Mouse (Mus musculus) B cell, adult (primary cell): Measurements from ENCODE around the gene Smg5. TPM values are rescaled to one million over a fixed set of nuclear protein-coding genes. Genes with fewer than 3 reads are reported as not detected.

ENCODE experiments used
- total RNA-seq: library from RNA; stranded (reverse); gene quantifications from 4 replicates; pipeline ENCODE4 v1.2.4, GENCODE M21; 2023; ENCODE audit not compliant: inconsistent age

The Smg5 gene
- total RNA-seq: 104 to 116 TPM (median 111 TPM) in 4 replicates

DNA sequence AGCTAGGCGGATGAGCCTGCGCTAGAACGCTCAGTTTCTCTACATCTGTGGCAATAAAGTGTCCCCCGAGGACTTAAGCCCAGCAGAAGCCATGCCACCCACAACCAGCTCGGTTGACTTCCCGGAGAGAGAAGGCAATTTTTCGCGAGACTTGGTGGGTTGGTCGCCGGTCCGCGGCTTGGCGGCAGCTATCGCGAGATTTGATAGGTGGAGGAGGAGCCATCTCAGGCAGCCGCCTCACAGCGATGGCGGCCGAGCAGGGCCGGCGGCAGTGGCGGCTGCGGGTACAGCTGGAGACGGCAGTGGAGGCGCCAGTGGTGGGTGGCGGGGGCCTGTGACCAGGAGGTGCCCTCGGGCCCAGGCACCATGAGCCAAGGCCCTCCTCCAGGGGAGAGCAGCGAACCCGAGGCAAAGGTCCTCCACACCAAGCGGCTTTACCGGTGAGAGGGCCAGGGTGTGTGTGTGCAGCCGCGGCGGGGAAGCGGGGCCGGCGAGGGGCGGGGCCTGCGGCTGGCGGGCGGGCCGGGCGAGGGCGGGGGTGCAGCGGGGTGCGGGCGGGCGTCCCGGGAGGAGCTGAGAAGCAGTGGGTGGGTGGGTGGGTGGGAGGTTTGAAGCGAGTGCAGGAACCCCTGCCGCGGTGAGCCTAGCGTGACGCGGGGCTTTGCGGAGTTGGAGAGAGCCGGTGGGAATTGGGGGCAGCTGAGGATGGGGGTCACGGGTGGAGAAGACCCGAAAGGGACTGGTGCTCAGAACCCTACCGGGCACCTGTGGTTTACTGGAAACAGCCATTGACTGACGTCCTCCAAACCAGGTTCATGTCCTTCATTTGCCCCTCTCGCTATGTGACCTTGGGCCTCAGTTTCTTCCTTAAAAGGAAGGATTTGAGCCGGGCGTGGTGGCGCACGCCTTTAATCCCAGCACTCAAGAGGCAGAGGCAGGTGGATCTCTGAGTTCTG lies at the start of gene Smg5, which contains the start of gene Tmem79:
TSS of gene Smg5 (plus strand) at position 203 of the 956 bp plus-strand sequence.
TSS of gene Tmem79 (minus strand) at position 91 of the 956 bp plus-strand sequence.

DNA sequence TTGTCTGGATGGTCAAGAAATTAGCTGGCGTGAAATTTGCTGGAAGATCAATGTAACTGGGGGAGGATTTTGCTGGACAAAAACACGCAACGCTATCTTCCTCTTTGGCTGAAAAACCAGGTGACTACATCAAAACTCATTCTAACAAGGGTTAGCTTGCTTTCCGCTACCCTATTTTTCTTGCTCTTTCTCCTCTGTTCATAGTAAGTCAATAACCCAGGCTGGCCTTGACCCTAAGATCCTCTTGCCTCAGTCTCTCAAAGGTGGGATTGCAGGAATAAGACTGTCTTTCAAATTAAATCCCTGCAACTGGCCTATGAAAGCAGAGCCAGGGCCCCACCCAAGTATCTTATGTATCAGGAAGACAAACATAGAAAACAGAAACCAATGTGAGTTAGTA lies 49.0 kb upstream of the Smg5 start, which contains the start of gene Gm38392:
TSS of gene Gm38392 (minus strand) at position 101 of the 400 bp plus-strand sequence.

GRCm38 (mm10) chr3:88296561-88297318 lies 39.3 kb upstream of the Smg5 start, which contains the start of the genes Tsacc and Cct3:
Gene Tsacc, minus strand, starts transcription at chr3:88296999.
Gene Cct3, plus strand, starts transcription at chr3:88297116.

DNA sequence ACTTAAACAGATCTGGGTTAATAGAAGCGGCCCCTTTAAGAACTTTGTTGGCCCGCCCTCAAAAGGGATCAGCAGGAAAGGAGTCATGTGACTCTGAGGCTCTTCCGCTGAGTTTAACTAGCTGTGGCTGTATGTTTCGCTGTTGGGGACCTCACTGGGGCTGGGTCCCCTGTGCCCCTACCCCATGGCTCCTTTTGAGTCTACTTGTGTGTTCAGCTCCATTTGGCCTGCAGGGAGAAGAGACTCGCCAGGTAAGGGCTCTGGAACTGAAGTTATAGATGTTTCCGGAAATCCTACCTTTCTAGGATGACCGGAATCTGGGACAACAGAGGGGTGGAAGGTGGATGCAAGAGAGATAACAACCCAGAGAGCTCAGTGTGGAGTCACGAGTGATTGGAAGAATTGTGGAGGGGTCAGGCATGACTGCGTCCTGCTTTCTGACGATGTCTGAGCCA lies 11.1 kb upstream of the Smg5 start, which contains the start of gene Glmp:
TSS of gene Glmp (plus strand) at position 73 of the 455 bp plus-strand sequence.

DNA sequence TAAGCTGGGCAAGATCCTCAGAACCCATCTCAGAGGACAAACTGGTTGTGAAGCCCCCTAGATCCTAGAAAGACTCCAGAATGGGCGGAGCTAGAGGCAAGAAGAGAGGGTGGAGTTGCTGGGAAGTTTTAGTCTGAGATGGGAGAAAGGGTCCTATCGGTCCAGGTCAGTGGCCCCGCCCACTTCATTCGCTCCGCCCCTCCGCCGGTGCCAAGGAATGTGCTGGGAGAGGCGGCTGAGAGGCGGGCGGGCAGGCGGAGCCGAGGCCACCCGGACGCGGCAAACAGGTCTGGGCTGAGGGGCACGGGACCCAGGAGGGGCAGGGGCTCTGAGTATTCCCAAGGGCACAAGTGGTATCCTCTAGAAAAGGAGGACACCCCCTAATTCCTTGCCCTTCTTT lies 28.3 kb downstream of the Smg5 start, which contains the start of gene Paqr6:
TSS of gene Paqr6 (plus strand) at position 248 of the 400 bp plus-strand sequence.

GRCm38 (mm10) chr3:88372643-88373042 lies 36.6 kb downstream of the Smg5 start, which contains the start of gene Bglap3:
Gene Bglap3, minus strand, starts transcription at chr3:88372743.

DNA sequence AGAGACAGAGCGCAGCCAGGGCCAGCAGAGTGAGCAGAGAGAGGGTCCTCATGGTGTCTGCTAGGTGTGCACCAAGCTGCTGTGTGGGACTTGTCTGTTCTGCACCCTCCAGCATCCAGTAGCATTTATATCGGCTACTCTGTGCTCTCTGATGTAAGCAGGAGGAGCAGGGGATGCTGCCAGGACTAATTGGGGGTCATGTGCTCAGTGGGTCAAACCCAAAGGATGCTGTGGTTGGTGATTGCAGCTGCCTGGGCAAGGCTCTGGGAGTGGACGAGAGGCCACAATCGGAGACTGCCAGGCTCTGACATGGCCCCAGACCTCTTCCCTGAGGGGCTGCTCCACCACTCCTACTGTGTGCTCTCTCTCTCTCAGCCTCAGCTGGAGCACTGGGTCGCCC lies 42.5 kb downstream of the Smg5 start, which contains the start of gene Bglap2:
TSS of gene Bglap2 (minus strand) at position 101 of the 400 bp plus-strand sequence.

DNA sequence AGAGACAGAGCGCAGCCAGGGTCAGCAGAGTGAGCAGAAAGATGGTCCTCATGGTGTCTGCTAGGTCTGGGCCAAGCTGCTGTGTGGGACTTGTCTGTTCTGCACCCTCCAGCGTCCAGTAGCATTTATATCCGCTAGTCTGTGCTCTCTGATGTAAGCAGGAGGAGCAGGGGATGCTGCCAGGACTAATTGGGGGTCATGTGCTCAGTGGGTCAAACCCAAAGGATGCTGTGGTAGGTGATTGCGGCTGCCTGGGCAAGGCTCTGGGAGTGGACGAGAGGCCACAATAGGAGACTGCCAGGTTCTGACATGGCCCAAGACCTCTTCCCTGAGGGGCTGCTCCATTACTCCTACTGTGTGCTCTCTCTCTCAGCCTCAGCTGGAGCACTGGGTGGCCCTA lies 48.3 kb downstream of the Smg5 start, which contains the start of gene Bglap:
TSS of gene Bglap (minus strand) at position 101 of the 400 bp plus-strand sequence.

DNA sequence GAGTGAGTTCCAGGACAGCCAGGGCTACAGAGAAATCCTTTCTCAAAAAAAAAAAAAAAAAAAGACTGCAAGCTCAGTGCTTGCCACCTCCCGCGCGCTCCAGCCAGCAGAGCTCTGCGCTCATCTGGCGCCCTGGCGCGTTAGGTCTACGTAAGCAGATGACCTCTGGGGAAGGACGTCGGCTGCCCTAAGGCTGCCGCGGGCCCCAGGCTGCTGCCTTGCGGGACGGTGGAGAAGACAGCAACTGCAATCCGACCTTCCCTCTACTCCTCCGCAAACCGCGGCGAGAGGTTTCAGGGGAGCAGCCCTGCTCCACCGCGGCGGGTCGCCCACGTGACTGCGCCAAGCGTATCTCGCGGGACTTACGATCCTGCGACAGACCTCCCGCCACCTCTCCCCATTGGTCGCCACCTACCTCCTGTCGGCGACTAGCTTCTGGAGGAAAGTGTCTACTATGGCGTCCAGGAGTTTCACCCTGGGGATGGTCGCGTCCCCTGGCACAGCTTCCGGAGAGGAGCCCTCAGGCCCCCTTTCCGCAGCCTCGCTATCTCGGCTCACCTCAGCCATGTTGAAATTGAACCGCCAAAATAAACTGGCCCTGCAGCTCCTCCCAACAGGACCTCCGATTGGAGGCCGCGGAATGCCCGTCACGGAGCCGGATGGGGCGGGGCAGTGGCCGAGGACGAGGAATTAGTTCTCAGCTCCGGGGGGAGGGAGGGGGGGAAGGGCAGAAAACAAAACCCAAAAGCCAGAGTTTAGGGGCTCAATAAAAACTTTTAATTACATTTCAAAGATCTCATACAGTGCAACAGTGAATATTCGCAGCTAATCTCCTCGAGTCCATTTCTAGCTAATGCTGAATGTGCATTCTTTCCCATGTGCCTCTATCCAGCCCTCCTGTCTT lies 73.9 kb downstream of the Smg5 start, which contains the start of gene Pmf1:
TSS of gene Pmf1 (minus strand) at position 591 of the 904 bp plus-strand sequence.

Other genes with a start within 250 kb of the Smg5 start
- 342 to 418 TPM (median 405 TPM) in 4 replicates for gene Mef2d, start 193.9 kb upstream of the Smg5 start, total RNA-seq
- gene Rhbg, start 81.6 kb upstream of the Smg5 start, total RNA-seq: not detected in 4 replicates
- gene Gm38392, start 49.0 kb upstream of the Smg5 start, total RNA-seq: not detected in 4 replicates
- gene Tsacc, start 39.3 kb upstream of the Smg5 start, total RNA-seq: 4.6 to 7.6 TPM (median 6.0 TPM) in 4 replicates
- gene Cct3, start 39.1 kb upstream of the Smg5 start, total RNA-seq: 150 to 201 TPM (median 177 TPM) in 4 replicates
- 123 to 146 TPM (median 145 TPM) in 4 replicates for gene Glmp, start 11.2 kb upstream of the Smg5 start, total RNA-seq
- 0.66 to 1.9 TPM (median 1.2 TPM) in 4 replicates for gene Tmem79, start 112 bp upstream of the Smg5 start, total RNA-seq
- gene Paqr6, start 28.3 kb downstream of the Smg5 start, total RNA-seq: 1.6 to 3.6 TPM (median 1.6 TPM) in 3 of 4 replicates, not detected in the other
- not detected in 4 replicates for gene Bglap3, start 36.5 kb downstream of the Smg5 start, total RNA-seq
- gene Bglap2, start 42.4 kb downstream of the Smg5 start, total RNA-seq: not detected in 4 replicates
- gene Bglap, start 48.2 kb downstream of the Smg5 start, total RNA-seq: not detected in 4 replicates
- 56.7 to 66.9 TPM (median 64.0 TPM) in 4 replicates for gene Pmf1, start 74.1 kb downstream of the Smg5 start, total RNA-seq
- gene Slc25a44, start 88.9 kb downstream of the Smg5 start, total RNA-seq: 18.6 to 22.0 TPM (median 19.8 TPM) in 4 replicates
- gene Sema4a, start 124.9 kb downstream of the Smg5 start, total RNA-seq: 0.63 to 2.2 TPM (median 1.6 TPM) in 4 replicates
- gene Lmna, start 173.7 kb downstream of the Smg5 start, total RNA-seq: 18.4 to 22.9 TPM (median 21.7 TPM) in 4 replicates
- 1.1 to 1.6 TPM (median 1.4 TPM) in 4 replicates for gene Mex3a, start 196.1 kb downstream of the Smg5 start, total RNA-seq
- gene Rab25, start 212.0 kb downstream of the Smg5 start, total RNA-seq: 0.70 to 1.9 TPM (median 0.86 TPM) in 4 replicates
- 99.1 to 111 TPM (median 105 TPM) in 4 replicates for gene Lamtor2, start 216.8 kb downstream of the Smg5 start, total RNA-seq
- gene Ubqln4, start 217.5 kb downstream of the Smg5 start, total RNA-seq: 42.9 to 49.4 TPM (median 47.2 TPM) in 4 replicates
- gene Ssr2, start 239.6 kb downstream of the Smg5 start, total RNA-seq: 60.6 to 67.5 TPM (median 65.5 TPM) in 4 replicates